Mouse (Mus musculus): Measurements from ENCODE around the gene Ankrd2. TPM values are rescaled to one million over a fixed set of nuclear protein-coding genes. Genes with fewer than 3 reads are reported as not detected.

The Ankrd2 gene
- total and polyA plus RNA-seq, 2 experiments from 2014 or later: 0.14 TPM; not detected in 1

- Histone ChIP-seq H3K4me3 (ENCODE audit: low read depth, low read length) (no peak overlapping the region), H3K9ac (replicated peaks; ENCODE audit: low read depth, low read length) (no peak overlapping the region), H3K9me3 (replicated peaks; ENCODE audit: control insufficient read depth, low read length) (no peaks in the 10 kb centered on the region), H3K36me3 (replicated peaks; ENCODE audit: control insufficient read depth, insufficient read depth, low read length) (no peaks in the 10 kb centered on the region; the same call in 1 of the 2 replicates), H3K27ac (ENCODE audit: low read depth) (peak overlapping the region; percentile 82), H3K27me3 (ENCODE audit: control insufficient read depth, insufficient read depth, low read length) (no peaks in the 10 kb centered on the region), H3K4me1 (ENCODE audit: control insufficient read depth, insufficient read depth) (peaks cover 53% of the 10 kb centered on the region), H3K4me2 (ENCODE audit: low read depth, low read length) (no peak overlapping the region)
- ATAC-seq (ENCODE audit: insufficient read depth, low read depth) (peak; percentile 25; the same call in 1 of the 2 replicates), DNase-seq (ENCODE audit: low spot score) (no peak)
- WGBS: 37% methylated on average over 4 of the region's 4 CpGs
- TF ChIP-seq EP300 (IDR thresholded peaks at IDR 0.05; ENCODE audit: low read depth) (no peak), CTCF (IDR thresholded peaks at IDR 0.05; ENCODE audit: low read depth) (no peak)
Measured at GRCm38 (mm10) chr19:42019011-42019522, 16.7 kb upstream of the Ankrd2 start.

GRCm38 (mm10) chr19:42021681-42022541, 13.9 kb upstream of the Ankrd2 start:
- TF ChIP-seq CTCF (IDR thresholded peaks at IDR 0.05; ENCODE audit: low read depth) (no peak), EP300 (IDR thresholded peaks at IDR 0.05; ENCODE audit: low read depth) (no peak)
- WGBS: 48% methylated on average over 10 of the region's 10 CpGs
- DNase-seq (ENCODE audit: low spot score): no peak
- Histone ChIP-seq H3K4me1 (ENCODE audit: control insufficient read depth, insufficient read depth) (peaks cover 47% of the 10 kb centered on the region), H3K27ac (ENCODE audit: low read depth) (peak overlapping the region; percentile 40), H3K36me3 (replicated peaks; ENCODE audit: control insufficient read depth, insufficient read depth, low read length) (no peaks in the 10 kb centered on the region; the same call in 1 of the 2 replicates), H3K27me3 (ENCODE audit: control insufficient read depth, insufficient read depth, low read length) (no peaks in the 10 kb centered on the region), H3K4me3 (ENCODE audit: low read depth, low read length) (no peak overlapping the region), H3K9ac (replicated peaks; ENCODE audit: low read depth, low read length) (0 out of 2 replicates have a peak overlapping the region, but pooled peaks have one; percentile 23), H3K4me2 (ENCODE audit: low read depth, low read length) (no peak overlapping the region), H3K9me3 (replicated peaks; ENCODE audit: control insufficient read depth, low read length) (no peaks in the 10 kb centered on the region)
- no peak for ATAC-seq (ENCODE audit: insufficient read depth, low read depth)

- no peak overlapping the region for H3K9ac ChIP-seq (replicated peaks; ENCODE audit: low read depth, low read length)
- TF ChIP-seq CTCF (IDR thresholded peaks at IDR 0.05; ENCODE audit: low read depth): no peak
- no peak for TF ChIP-seq EP300 (IDR thresholded peaks at IDR 0.05; ENCODE audit: low read depth)
- WGBS: 57% methylated on average over 2 of the region's 2 CpGs
- H3K27ac ChIP-seq (ENCODE audit: low read depth): peak overlapping the region; percentile 53
- peaks cover 42% of the 10 kb centered on the region for H3K4me1 ChIP-seq (ENCODE audit: control insufficient read depth, insufficient read depth)
- no peaks in the 10 kb centered on the region; the same call in 1 of the 2 replicates for H3K36me3 ChIP-seq (replicated peaks; ENCODE audit: control insufficient read depth, insufficient read depth, low read length)
- H3K27me3 ChIP-seq (ENCODE audit: control insufficient read depth, insufficient read depth, low read length): no peaks in the 10 kb centered on the region
- DNase-seq (ENCODE audit: low spot score) (no peak), ATAC-seq (ENCODE audit: insufficient read depth, low read depth) (no peak)
- no peak overlapping the region for H3K4me2 ChIP-seq (ENCODE audit: low read depth, low read length)
- no peak overlapping the region for H3K4me3 ChIP-seq (ENCODE audit: low read depth, low read length)
- no peaks in the 10 kb centered on the region for H3K9me3 ChIP-seq (replicated peaks; ENCODE audit: control insufficient read depth, low read length)
Measured at GRCm38 (mm10) chr19:42022542-42022848, 13.3 kb upstream of the Ankrd2 start.

GRCm38 (mm10) chr19:42026158-42026557, 9.6 kb upstream of the Ankrd2 start:
- Histone ChIP-seq H3K9ac (replicated peaks; ENCODE audit: low read depth, low read length) (no peak overlapping the region), H3K36me3 (replicated peaks; ENCODE audit: control insufficient read depth, insufficient read depth, low read length) (no peaks in the 10 kb centered on the region), H3K4me1 (ENCODE audit: control insufficient read depth, insufficient read depth) (peaks cover 20% of the 10 kb centered on the region; the same call in 1 of the 2 replicates), H3K9me3 (replicated peaks; ENCODE audit: control insufficient read depth, low read length) (no peaks in the 10 kb centered on the region), H3K4me3 (ENCODE audit: low read depth, low read length) (no peak overlapping the region), H3K27ac (ENCODE audit: low read depth) (no peak overlapping the region), H3K4me2 (ENCODE audit: low read depth, low read length) (no peak overlapping the region), H3K27me3 (ENCODE audit: control insufficient read depth, insufficient read depth, low read length) (no peaks in the 10 kb centered on the region)
- DNase-seq (ENCODE audit: low spot score): peak; percentile 81
- 2% methylated on average over 5 of the region's 5 CpGs for WGBS
- TF ChIP-seq CTCF (IDR thresholded peaks at IDR 0.05; ENCODE audit: low read depth) (peak; percentile 98), EP300 (IDR thresholded peaks at IDR 0.05; ENCODE audit: low read depth) (no peak)
- ATAC-seq (ENCODE audit: insufficient read depth, low read depth): peak; percentile 81

GRCm38 (mm10) chr19:42031112-42031511, 4.7 kb upstream of the Ankrd2 start:
- 82% methylated on average over 5 of the region's 5 CpGs for WGBS

More at GRCm38 (mm10) chr19:42031112-42031511, 4.7 kb upstream of the Ankrd2 start:
- Histone ChIP-seq H3K4me3 (ENCODE audit: low read depth, low read length) (no peak overlapping the region), H3K9me3 (replicated peaks; ENCODE audit: control insufficient read depth, low read length) (no peaks in the 10 kb centered on the region), H3K4me2 (ENCODE audit: low read depth, low read length) (no peak overlapping the region), H3K27me3 (ENCODE audit: control insufficient read depth, insufficient read depth, low read length) (no peaks in the 10 kb centered on the region), H3K36me3 (replicated peaks; ENCODE audit: control insufficient read depth, insufficient read depth, low read length) (peaks cover 29% of the 10 kb centered on the region), H3K9ac (replicated peaks; ENCODE audit: low read depth, low read length) (no peak overlapping the region), H3K27ac (ENCODE audit: low read depth) (no peak overlapping the region), H3K4me1 (ENCODE audit: control insufficient read depth, insufficient read depth) (no peaks in the 10 kb centered on the region)
- TF ChIP-seq EP300 (IDR thresholded peaks at IDR 0.05; ENCODE audit: low read depth): no peak
- TF ChIP-seq CTCF (IDR thresholded peaks at IDR 0.05; ENCODE audit: low read depth): no peak
- ATAC-seq (ENCODE audit: insufficient read depth, low read depth): no peak
- DNase-seq (ENCODE audit: low spot score): no peak

Measured in heart, postnatal 0 days (tissue).